Mouse (Mus musculus) bone marrow, adult 2 months (tissue): ENCODE data around the gene Ing5.

Source experiments
- CTCF ChIP-seq: fragments of 200-500 bp; IDR thresholded peaks from 2 replicates; pipeline ENCODE4 v1.5.1; 2011; ENCODE audit warnings: low read length, control low read depth; ENCODE audit not compliant: control insufficient read depth, insufficient read depth
- POLR2A ChIP-seq: fragments of 200-500 bp; IDR thresholded peaks from 2 replicates; pipeline ENCODE4 v1.6.1; 2011; ENCODE audit warnings: low read depth, mild to moderate bottlenecking, control low read depth, low read length, borderline replicate concordance; ENCODE audit not compliant: control insufficient read depth

GRCm38 (mm10) chr1:93764871-93765591 lies 38.7 kb upstream of the Ing5 start:
- TF ChIP-seq CTCF (no peak), POLR2A (no peak)
